Mouse (Mus musculus): ENCODE results near the gene Zeb2. TPM values are rescaled to one million over a fixed set of nuclear protein-coding genes. Genes with fewer than 3 reads are reported as not detected.

The Zeb2 gene
- polyA plus RNA-seq, 1 experiment from 2014 or later, result 50.2 TPM

DNA sequence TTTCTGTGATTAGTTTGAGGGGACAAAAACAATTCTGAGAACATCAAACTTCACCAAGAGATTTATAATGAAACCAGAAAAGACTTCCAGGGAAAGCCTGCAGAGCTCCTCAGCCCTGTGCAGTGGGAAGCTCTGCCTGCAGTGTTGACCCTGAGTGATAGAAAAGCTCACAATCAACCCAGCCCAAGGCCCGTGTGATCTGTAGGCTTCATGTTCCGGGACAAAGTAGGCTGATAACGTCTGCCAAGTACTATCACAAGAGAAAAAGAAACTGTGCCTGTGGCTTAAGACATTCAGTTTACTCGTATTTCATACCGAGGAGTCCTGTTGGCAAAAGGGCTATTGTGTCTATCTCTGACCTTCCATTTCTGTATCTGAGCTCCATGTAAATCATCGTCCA is 143.4 kb downstream of the Zeb2 start:
- Histone ChIP-seq H3K27me3 (0 out of 2 replicates have a peak, but pooled peaks cover 3% of the 10 kb centered on the region), H3K9me3 (no peaks in the 10 kb centered on the region), H3K9ac (replicated peaks) (no peak overlapping the region), H3K4me2 (replicated peaks) (no peak overlapping the region), H3K4me3 (replicated peaks) (no peak overlapping the region), H3K27ac (no peak overlapping the region), H3K36me3 (no peaks in the 10 kb centered on the region), H3K4me1 (replicated peaks) (peaks cover 5% of the 10 kb centered on the region)
- WGBS, result 91% methylated on average over 6 of the region's 6 CpGs
- no peak for ATAC-seq

DNA sequence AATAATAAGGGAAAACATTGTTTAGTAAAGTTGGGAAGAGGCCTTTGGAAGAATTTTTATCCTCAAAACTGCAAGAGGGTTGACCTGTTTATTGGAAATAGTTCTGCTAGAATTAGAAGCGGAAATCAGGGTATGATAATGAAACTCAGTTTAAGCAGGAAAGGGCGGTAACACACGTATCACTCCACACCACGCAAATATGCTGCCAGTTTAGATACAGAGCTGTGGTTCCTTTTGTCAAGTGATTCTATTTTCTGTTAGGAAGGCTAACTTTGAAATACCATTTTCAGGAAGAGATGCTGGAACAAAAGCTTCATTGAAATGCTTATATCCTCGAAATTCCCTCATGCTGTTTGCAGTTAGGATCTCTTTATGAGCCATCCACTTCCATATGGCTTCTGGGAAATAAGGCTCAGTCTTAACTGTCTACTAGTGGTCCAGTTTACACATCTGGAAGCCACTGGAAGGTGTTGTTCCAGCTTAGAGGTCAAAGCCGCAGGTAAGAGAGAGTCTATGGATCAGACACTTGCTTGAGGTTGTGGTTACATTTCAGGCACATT is 147.0 kb downstream of the Zeb2 start:
- WGBS, result 88% methylated on average over 6 of the region's 6 CpGs
- no peak overlapping the region for H3K4me2 ChIP-seq (replicated peaks)
- H3K36me3 ChIP-seq, result no peaks in the 10 kb centered on the region
- no peaks in the 10 kb centered on the region for H3K27me3 ChIP-seq
- H3K4me3 ChIP-seq (replicated peaks), result no peak overlapping the region
- no peak for ATAC-seq
- no peaks in the 10 kb centered on the region for H3K9me3 ChIP-seq
- no peaks in the 10 kb centered on the region for H3K4me1 ChIP-seq (replicated peaks)
- H3K9ac ChIP-seq (replicated peaks), result no peak overlapping the region
- no peak overlapping the region for H3K27ac ChIP-seq

DNA sequence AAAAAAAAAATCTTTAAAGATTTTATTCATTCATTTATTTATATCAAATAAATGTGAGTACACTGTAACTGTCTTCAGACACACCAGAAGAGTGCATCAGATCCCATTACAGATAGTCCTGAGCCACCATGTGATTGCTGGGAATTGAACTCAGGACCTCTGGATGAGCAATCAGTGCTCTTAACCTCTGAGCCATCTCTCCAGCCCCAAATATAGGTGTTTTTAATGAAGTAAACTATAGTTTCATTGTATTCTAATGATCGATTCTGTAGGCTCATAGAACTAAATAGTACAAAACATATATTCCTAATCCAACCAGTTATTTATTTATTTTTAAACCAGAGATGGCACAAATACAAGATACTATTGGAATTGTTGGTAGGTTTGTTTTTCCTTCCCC is 147.6 kb downstream of the Zeb2 start:
- Histone ChIP-seq H3K9me3 (no peaks in the 10 kb centered on the region), H3K27ac (no peak overlapping the region), H3K27me3 (no peaks in the 10 kb centered on the region), H3K4me1 (replicated peaks) (no peaks in the 10 kb centered on the region), H3K4me3 (replicated peaks) (no peak overlapping the region), H3K4me2 (replicated peaks) (no peak overlapping the region), H3K36me3 (no peaks in the 10 kb centered on the region), H3K9ac (replicated peaks) (no peak overlapping the region)
- ATAC-seq, result no peak
- WGBS, result 95% methylated on average over 1 of the region's 1 CpGs

DNA sequence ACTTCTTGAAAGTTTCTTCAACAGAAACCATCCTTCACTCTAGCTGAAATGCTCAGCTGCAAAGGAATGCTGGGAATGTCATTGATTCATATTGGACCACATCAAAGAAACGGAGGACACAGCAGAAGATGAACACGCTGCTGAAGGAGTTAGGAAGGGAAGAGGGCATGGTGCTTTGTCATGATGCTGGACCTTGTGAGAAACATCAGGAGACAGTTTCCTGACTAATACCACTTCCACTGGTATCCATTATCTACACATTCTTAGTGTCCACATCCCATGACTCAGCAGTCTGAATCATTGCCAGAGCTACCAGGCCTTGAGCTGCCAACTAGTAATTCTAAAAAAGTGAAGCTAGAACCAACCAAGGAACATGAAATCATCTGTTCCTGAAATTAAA is 148.0 kb downstream of the Zeb2 start:
- H3K27ac ChIP-seq, result no peak overlapping the region
- H3K27me3 ChIP-seq, result no peaks in the 10 kb centered on the region
- H3K4me1 ChIP-seq (replicated peaks), result no peaks in the 10 kb centered on the region
- no peak overlapping the region for H3K4me3 ChIP-seq (replicated peaks)
- WGBS, result 88% methylated on average over 2 of the region's 2 CpGs
- H3K36me3 ChIP-seq, result no peaks in the 10 kb centered on the region
- no peak overlapping the region for H3K4me2 ChIP-seq (replicated peaks)
- no peaks in the 10 kb centered on the region for H3K9me3 ChIP-seq
- H3K9ac ChIP-seq (replicated peaks), result no peak overlapping the region
- ATAC-seq, result no peak

DNA sequence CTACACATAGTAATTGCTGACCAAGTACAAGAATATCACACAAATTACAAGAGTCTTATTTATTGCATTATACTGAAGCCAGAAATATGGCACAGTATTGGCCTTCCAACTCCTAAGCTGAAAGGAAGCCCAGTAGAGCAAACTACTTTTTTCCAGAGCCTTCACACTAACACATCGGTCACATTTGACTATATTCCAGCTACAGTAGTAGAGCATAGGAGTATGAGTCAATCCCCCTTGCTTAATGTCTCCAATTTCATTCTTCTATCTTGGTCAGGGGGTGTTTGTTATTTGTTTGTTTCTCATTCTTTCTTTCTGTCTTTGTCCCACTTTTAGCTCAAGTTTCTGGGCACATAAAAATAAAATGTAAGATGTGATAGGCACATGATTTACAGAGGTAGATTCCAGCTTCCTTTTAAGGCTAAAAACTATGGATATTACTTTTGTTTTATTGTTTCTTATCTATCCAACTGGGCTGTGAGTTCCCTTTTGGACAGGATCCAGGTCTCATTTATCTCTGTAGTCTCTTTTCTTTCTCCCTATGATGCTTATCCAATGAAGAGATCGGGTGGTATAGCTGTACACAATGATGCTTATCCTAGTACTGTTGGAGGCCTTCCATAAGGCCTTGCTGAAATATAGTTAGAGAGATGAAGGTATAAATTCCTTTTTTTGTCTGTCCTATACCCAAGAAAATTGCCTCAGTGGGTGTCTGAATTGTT is 151.2 kb downstream of the Zeb2 start:
- H3K9me3 ChIP-seq, result no peaks in the 10 kb centered on the region
- ATAC-seq, result no peak
- H3K27ac ChIP-seq, result no peak overlapping the region
- no peaks in the 10 kb centered on the region for H3K27me3 ChIP-seq
- H3K9ac ChIP-seq (replicated peaks), result no peak overlapping the region
- no peak overlapping the region for H3K4me3 ChIP-seq (replicated peaks)
- H3K4me2 ChIP-seq (replicated peaks), result no peak overlapping the region
- H3K4me1 ChIP-seq (replicated peaks), result no peaks in the 10 kb centered on the region
- WGBS, result 94% methylated on average over 2 of the region's 2 CpGs
- H3K36me3 ChIP-seq, result no peaks in the 10 kb centered on the region

DNA sequence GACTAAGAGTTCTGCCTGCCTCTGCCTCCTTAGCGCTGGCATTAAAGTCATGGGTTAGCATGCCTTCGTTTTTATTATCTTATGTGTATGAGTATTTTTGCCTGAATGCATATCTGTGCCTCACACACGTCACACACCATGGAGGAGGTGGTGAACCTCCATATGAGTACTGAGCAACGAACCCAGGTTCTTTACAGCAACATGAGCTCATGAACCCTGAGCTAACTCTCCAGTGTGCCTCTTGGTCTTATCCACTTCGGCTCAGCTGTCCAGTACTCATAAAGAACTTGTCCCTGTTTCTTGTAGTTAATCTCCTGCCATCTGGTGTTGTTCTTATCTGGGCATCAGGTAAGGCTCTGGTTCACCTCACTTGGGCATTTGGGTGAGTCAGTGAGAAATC is 154.6 kb downstream of the Zeb2 start:
- H3K27me3 ChIP-seq, result no peaks in the 10 kb centered on the region
- 91% methylated on average over 5 of the region's 5 CpGs for WGBS
- no peak overlapping the region for H3K9ac ChIP-seq (replicated peaks)
- H3K36me3 ChIP-seq, result no peaks in the 10 kb centered on the region
- H3K27ac ChIP-seq, result no peak overlapping the region
- no peak overlapping the region for H3K4me3 ChIP-seq (replicated peaks)
- H3K4me2 ChIP-seq (replicated peaks), result no peak overlapping the region
- no peak for ATAC-seq
- no peaks in the 10 kb centered on the region for H3K9me3 ChIP-seq
- H3K4me1 ChIP-seq (replicated peaks), result no peaks in the 10 kb centered on the region

DNA sequence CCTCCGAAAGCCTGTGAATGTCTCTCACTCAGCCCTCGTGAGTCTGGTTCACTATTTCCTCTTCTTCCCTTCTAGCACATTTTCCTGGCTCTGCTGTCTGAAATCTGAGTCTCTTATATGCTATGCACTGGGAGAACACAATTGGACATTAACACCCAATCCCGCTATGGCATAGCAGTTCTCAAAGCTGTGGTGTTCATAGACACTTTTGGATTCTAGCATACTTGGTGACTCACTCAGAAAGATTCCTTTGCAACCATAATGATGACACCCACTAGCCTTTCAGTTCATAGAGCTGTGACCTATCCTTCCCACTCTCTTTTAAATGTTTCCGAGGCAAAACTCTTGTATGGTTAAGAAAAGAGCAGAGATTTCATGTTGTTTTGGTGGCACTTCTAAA is 156.0 kb downstream of the Zeb2 start:
- H3K27me3 ChIP-seq, result no peaks in the 10 kb centered on the region
- no peaks in the 10 kb centered on the region for H3K36me3 ChIP-seq
- ATAC-seq, result no peak
- H3K27ac ChIP-seq, result no peak overlapping the region
- no peak overlapping the region for H3K4me2 ChIP-seq (replicated peaks)
- no peak overlapping the region for H3K4me3 ChIP-seq (replicated peaks)
- H3K9me3 ChIP-seq, result no peaks in the 10 kb centered on the region
- H3K4me1 ChIP-seq (replicated peaks), result no peaks in the 10 kb centered on the region
- no peak overlapping the region for H3K9ac ChIP-seq (replicated peaks)
- 92% methylated on average over 4 of the region's 4 CpGs for WGBS

DNA sequence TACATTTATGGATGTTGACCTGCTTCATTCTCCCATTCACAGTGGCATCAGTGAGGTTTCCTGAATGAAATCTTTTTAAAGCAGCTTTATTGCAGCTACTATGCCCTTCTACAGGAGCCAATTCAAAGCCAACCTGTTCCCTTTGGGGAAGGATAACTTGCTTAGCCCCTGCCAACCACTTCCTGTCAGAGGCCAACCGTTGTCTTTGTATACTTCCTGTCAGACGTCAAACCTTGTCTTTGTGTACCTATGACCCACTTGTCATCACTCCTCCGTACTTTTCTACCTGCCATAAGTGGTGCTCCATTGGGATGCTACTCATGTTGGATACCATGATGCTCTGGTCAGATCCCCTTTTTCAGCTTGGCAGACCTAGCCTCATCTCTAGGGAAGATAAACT is 156.6 kb downstream of the Zeb2 start:
- Histone ChIP-seq H3K27me3 (no peaks in the 10 kb centered on the region), H3K9me3 (no peaks in the 10 kb centered on the region), H3K36me3 (no peaks in the 10 kb centered on the region), H3K4me2 (replicated peaks) (no peak overlapping the region), H3K9ac (replicated peaks) (no peak overlapping the region), H3K27ac (no peak overlapping the region), H3K4me3 (replicated peaks) (no peak overlapping the region), H3K4me1 (replicated peaks) (no peaks in the 10 kb centered on the region)
- no peak for ATAC-seq
- WGBS, result 85% methylated on average over 3 of the region's 3 CpGs

DNA sequence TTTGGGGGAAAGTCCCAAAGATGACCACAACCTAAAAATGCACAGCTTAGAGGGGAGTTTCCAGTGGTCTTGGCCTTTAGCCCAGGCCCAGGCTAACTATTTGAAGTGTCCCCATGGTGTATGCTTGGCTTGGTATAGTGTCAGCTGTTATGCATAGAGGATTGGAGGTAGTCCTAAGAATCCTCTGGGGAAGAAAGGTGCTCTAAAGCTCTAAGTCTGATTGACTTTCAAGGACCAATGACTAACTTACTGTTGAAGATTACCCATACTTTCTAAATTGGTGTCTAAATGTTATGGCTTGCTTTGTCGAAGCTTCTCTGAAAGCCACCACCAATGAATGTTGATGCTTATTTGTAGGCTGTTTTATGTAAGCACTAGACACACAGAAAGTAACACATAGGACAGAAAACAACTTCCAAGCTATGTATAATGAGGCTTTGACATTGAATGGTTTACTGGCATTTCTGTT is 159.8 kb downstream of the Zeb2 start:
- 87% methylated on average over 1 of the region's 1 CpGs for WGBS
- H3K9me3 ChIP-seq, result no peaks in the 10 kb centered on the region
- ATAC-seq, result no peak
- H3K4me1 ChIP-seq (replicated peaks), result no peaks in the 10 kb centered on the region; the same call in 1 of the 2 replicates
- no peak overlapping the region for H3K9ac ChIP-seq (replicated peaks)
- H3K4me3 ChIP-seq (replicated peaks), result no peak overlapping the region
- no peaks in the 10 kb centered on the region for H3K36me3 ChIP-seq
- no peak overlapping the region for H3K27ac ChIP-seq
- H3K4me2 ChIP-seq (replicated peaks), result no peak overlapping the region
- H3K27me3 ChIP-seq, result no peaks in the 10 kb centered on the region

DNA sequence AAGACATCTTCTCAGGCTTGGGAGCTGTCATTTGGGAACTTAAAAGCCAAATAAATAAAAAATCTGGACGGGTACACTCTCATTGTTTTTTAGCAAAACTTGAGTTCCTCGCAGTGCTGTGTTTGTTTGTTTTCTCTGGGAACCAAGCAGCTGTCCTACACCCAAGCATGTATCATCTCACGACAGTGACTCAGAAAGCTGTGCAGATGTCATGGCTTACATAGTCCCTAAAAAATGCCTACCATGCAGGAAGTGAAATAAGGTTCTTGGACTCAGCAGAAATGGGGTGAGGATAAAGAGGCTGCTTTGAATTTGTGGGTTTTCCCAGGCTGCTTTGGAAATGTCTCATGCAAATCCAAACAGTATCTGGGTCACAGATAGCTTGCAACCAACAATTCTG is 161.0 kb downstream of the Zeb2 start:
- no peak overlapping the region for H3K4me2 ChIP-seq (replicated peaks)
- 72% methylated on average over 3 of the region's 3 CpGs for WGBS

DNA sequence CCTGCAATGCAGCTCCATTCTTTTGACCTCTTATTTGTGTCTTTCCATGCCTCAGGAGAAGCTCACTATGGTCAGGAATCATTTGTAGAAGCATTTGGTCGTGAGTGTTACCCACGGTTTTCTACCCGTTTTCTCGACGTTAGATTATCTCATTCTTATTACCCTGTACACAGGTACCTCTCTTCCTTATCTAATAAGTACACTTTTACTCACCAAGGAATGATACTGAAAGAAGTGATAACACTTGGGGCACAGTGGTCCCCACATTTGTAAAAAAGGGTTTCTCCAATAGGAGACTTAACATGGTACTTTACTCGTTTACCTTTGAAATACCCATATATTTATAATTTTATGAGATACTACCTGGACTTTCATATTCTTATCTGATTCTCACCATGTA is 161.7 kb downstream of the Zeb2 start:
- no peak for ATAC-seq
- 93% methylated on average over 6 of the region's 6 CpGs for WGBS
- H3K4me3 ChIP-seq (replicated peaks), result no peak overlapping the region
- no peaks in the 10 kb centered on the region for H3K9me3 ChIP-seq
- H3K27me3 ChIP-seq, result no peaks in the 10 kb centered on the region
- no peaks in the 10 kb centered on the region; the same call in 1 of the 2 replicates for H3K4me1 ChIP-seq (replicated peaks)
- H3K9ac ChIP-seq (replicated peaks), result no peak overlapping the region
- no peak overlapping the region for H3K4me2 ChIP-seq (replicated peaks)
- no peaks in the 10 kb centered on the region for H3K36me3 ChIP-seq
- H3K27ac ChIP-seq, result no peak overlapping the region

More for the DNA sequence above, 161.0 kb downstream of the Zeb2 start:
- Histone ChIP-seq H3K27ac (no peak overlapping the region), H3K4me1 (replicated peaks) (no peaks in the 10 kb centered on the region; the same call in 1 of the 2 replicates), H3K36me3 (no peaks in the 10 kb centered on the region), H3K27me3 (no peaks in the 10 kb centered on the region), H3K9me3 (no peaks in the 10 kb centered on the region), H3K9ac (replicated peaks) (no peak overlapping the region), H3K4me3 (replicated peaks) (no peak overlapping the region)
- no peak for ATAC-seq

DNA sequence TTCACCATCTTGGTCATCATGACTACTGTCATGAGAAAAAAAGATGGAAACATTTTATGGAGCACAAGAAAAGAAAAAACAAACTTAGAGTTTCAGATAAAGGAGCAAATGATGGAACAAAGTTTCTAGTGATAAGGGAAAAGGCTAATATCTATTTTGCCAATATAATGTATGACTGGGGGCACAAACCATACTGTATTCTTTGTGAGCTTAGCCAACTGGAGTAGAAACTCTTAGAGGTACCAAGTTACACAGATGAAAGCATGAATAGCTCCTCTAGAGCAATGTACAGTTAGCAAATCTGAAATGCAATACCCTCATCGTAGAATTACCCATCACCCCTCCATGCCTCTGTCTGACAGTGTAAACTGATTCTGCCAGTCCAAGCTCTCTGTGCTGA is 163.0 kb downstream of the Zeb2 start:
- no peak overlapping the region for H3K4me3 ChIP-seq (replicated peaks)
- no peak overlapping the region for H3K27ac ChIP-seq
- no peaks in the 10 kb centered on the region for H3K27me3 ChIP-seq
- H3K9ac ChIP-seq (replicated peaks), result no peak overlapping the region
- ATAC-seq, result no peak
- H3K9me3 ChIP-seq, result no peaks in the 10 kb centered on the region
- no peaks in the 10 kb centered on the region; the same call in 1 of the 2 replicates for H3K4me1 ChIP-seq (replicated peaks)
- WGBS, result 87% methylated on average over 1 of the region's 1 CpGs
- H3K36me3 ChIP-seq, result no peaks in the 10 kb centered on the region
- H3K4me2 ChIP-seq (replicated peaks), result no peak overlapping the region

All from midbrain, embryonic 13.5 days (tissue).